Mouse (Mus musculus) lung, postnatal 0 days (tissue): ENCODE measurements around the gene Pop5. TPM values are rescaled to one million over a fixed set of nuclear protein-coding genes. Genes with fewer than 3 reads are reported as not detected.

Source experiments
- ATAC-seq: fragments of 200-750 bp; cut with Nextera tagmentation; 2 replicates; pipeline ENCODE4 v1.8.0; 2017; ENCODE audit warnings: moderate library complexity
- DNase-seq: peaks from one replicate; pipeline ENCODE4 v3.0.0-alpha.2; 2016; ENCODE audit warnings: low spot score
- H3K27ac ChIP-seq: fragments of 300-500 bp; sonication (generic); 2 replicates; pipeline ENCODE4 v1.5.1; 2014; ENCODE audit warnings: antibody characterized with exemption, mild to moderate bottlenecking, low read length, mixed read lengths
- H3K27me3 ChIP-seq: fragments of 300-500 bp; sonication (generic); replicated peaks from 2 replicates; pipeline ENCODE4 v1.6.1; 2014; ENCODE audit warnings: low read length, mixed read lengths; ENCODE audit not compliant: insufficient read depth
- H3K36me3 ChIP-seq: fragments of 300-500 bp; sonication (generic); 2 replicates; pipeline ENCODE4 v1.6.1; 2014; ENCODE audit warnings: low read length, mixed read lengths; ENCODE audit not compliant: insufficient read depth
- H3K4me1 ChIP-seq: fragments of 300-500 bp; sonication (generic); 2 replicates; pipeline ENCODE4 v1.6.1; 2014; ENCODE audit warnings: antibody characterized with exemption, low read depth, low read length, mixed read lengths; ENCODE audit not compliant: insufficient read depth
- H3K4me2 ChIP-seq: fragments of 300-500 bp; sonication (generic); replicated peaks from 2 replicates; pipeline ENCODE4 v1.6.1; 2014; ENCODE audit warnings: low read depth, mild to moderate bottlenecking, low read length, moderate library complexity, mixed read lengths
- H3K4me3 ChIP-seq: fragments of 300-500 bp; sonication (generic); 2 replicates; pipeline ENCODE4 v1.5.1; 2014; ENCODE audit warnings: low read depth, low read length
- H3K9ac ChIP-seq: fragments of 300-500 bp; sonication (generic); replicated peaks from 2 replicates; pipeline ENCODE4 v1.6.1; 2014; ENCODE audit warnings: low read depth, mild to moderate bottlenecking
- H3K9me3 ChIP-seq: fragments of 300-500 bp; sonication (generic); 2 replicates; pipeline ENCODE4 v1.6.1; 2016; ENCODE audit warnings: low read length, mixed read lengths
- CTCF ChIP-seq: IDR thresholded peaks from 2 replicates; pipeline ENCODE4 v1.5.1; 2016; ENCODE audit warnings: antibody characterized with exemption, mild to moderate bottlenecking
- EP300 ChIP-seq: IDR thresholded peaks from 2 replicates; pipeline ENCODE4 v1.6.1; 2016; ENCODE audit warnings: antibody characterized with exemption, mild to moderate bottlenecking, control low read depth
- WGBS: fragments of 180-500 bp; shearing (Covaris S2); extraction: QIAGEN DNeasy Blood & Tissue Kit; methylation state at CpG from one replicate; pipeline ENCODE4 v1.1.7; 2014; 5-methylcytosine and 5-hydroxymethylcytosine counted together
- polyA plus RNA-seq: library from polyadenylated mRNA; unstranded; fragments of >200 nt; fragmentation: Nextera tagmentation; extraction: Ambion mirVana; gene quantifications from 2 replicates; pipeline ENCODE4 v1.2.1, GENCODE M21; 2015

Gene Pop5
- polyA plus RNA-seq, 1 experiment from 2014 or later = 78.8 TPM

DNA sequence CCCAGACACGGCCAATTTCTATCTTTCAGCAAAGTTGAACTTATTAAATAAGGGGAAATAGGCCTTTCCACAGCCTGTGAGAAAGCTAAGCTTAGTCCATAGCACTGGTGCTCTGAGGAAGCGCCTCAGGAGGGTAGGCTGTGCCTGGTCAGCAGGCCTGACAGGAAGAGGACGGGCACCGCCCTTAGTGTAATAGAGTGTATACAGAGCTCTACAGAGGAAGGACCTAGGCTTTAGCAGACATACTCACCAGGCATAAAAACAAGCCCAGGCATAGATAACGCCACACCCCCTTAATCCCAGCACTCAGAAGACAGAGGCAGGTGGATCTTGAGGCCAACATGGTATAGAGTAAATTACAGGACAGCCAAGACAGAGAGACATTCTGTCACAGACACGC is 24.7 kb downstream of the Pop5 start:
- DNase-seq = no peak
- Histone ChIP-seq H3K9ac (no peak overlapping the region), H3K4me1 (no peaks in the 10 kb centered on the region), H3K4me2 (no peak overlapping the region), H3K27me3 (no peaks in the 10 kb centered on the region), H3K9me3 (no peaks in the 10 kb centered on the region), H3K4me3 (no peak overlapping the region), H3K36me3 (peaks cover 34% of the 10 kb centered on the region), H3K27ac (no peak overlapping the region)
- 69% methylated on average over 6 of the region's 6 CpGs for WGBS
- ATAC-seq = peak; percentile 62; the same call in 1 of the 2 replicates
- TF ChIP-seq CTCF (no peak), EP300 (no peak)

DNA sequence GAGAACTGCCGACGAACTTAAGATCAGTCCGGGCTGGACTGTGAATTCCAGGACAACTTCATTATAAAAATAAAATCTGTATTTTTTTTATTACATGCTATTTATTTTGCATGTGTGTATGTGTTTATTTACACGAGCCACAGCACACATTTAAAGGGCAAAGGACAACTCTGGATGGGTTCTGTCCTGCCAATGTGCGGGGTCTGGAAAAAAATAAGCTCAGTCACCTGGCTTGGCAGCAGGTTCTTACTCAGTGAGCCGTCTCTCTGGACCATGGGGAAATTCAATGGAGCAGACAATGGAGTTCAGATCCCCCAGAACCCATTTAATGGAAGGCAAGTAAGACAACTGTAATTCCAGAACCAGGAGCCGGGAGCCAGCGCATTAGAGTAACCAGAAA is 25.5 kb downstream of the Pop5 start:
- Histone ChIP-seq H3K4me3 (no peak overlapping the region), H3K9me3 (no peaks in the 10 kb centered on the region), H3K27ac (no peak overlapping the region), H3K27me3 (no peaks in the 10 kb centered on the region), H3K9ac (no peak overlapping the region), H3K4me2 (no peak overlapping the region), H3K4me1 (no peaks in the 10 kb centered on the region; the same call in 1 of the 2 replicates), H3K36me3 (peaks cover 26% of the 10 kb centered on the region)
- no peak for DNase-seq
- TF ChIP-seq CTCF (no peak), EP300 (no peak)
- WGBS = 86% methylated on average over 8 of the region's 8 CpGs
- no peak for ATAC-seq

DNA sequence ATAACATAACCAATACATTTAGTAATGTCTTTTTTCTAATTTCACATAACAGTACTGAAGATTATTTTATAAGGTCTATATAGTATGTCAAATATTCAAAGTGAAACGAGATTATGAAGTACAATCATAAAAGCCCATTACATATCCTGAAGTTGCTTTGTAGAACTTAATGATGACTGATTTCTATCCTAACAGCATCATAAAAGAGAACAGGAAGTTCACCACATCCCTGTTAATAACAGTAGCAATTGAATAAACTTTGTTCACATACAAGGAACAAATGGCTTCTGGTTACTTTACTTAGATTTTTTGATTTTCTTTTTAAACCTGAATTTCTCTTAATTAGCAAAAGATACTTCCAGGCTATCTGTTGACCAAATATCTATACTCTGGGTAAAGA is 26.2 kb downstream of the Pop5 start:
- TF ChIP-seq CTCF (no peak), EP300 (no peak)
- WGBS = 63% methylated on average over 1 of the region's 1 CpGs

DNA sequence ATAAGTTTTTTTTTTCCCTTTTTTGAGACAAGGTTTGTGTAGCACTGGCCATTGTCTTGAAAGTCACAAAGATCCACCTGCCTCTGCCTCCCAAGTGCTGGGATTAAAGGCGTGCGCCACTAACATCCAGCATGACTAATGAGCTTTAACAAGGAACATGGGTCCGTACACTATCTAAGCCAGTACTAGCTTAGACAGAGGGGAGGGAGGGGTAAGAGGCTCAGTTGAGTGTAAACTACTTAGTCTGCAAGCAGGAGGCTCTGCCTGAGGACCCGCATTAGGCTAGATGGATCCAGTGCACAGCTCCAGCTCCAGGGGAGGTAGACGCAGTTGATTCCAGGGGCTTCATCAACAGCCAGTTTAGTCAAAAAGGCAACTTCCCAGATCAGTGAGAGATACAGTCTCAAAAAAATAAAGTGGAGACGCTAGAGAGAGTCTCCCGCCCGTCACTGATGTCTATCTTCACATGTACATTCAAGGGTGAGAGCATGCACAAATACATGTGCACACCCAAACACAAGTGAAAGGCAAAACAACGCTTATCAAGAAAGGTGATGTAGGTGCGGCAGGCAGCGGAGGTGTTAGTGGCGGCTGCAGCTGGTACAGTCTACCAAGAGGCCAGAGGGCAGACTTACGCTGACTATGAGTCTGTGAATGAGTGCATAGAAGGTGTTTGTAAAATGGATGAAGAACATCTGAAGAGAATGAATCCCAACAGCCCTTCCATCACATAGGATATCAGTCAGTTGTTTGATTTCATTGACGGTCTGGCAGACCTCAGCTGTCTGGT is 27.1 kb downstream of the Pop5 start:
- no peak overlapping the region for H3K9ac ChIP-seq
- H3K9me3 ChIP-seq = no peaks in the 10 kb centered on the region
- no peak overlapping the region for H3K4me3 ChIP-seq
- no peak for TF ChIP-seq CTCF
- TF ChIP-seq EP300 = no peak
- peaks cover 14% of the 10 kb centered on the region; the same call in 1 of the 2 replicates for H3K36me3 ChIP-seq
- ATAC-seq = no peak
- 85% methylated on average over 14 of the region's 14 CpGs for WGBS
- no peak for DNase-seq
- H3K4me1 ChIP-seq = no peaks in the 10 kb centered on the region; the same call in 1 of the 2 replicates
- no peak overlapping the region for H3K27ac ChIP-seq
- no peak overlapping the region for H3K4me2 ChIP-seq
- H3K27me3 ChIP-seq = no peaks in the 10 kb centered on the region

More for the DNA sequence above, 26.2 kb downstream of the Pop5 start:
- DNase-seq = no peak
- no peak overlapping the region for H3K9ac ChIP-seq
- H3K9me3 ChIP-seq = no peaks in the 10 kb centered on the region
- H3K4me2 ChIP-seq = no peak overlapping the region
- no peaks in the 10 kb centered on the region for H3K27me3 ChIP-seq
- no peak overlapping the region for H3K4me3 ChIP-seq
- no peak overlapping the region for H3K27ac ChIP-seq
- no peaks in the 10 kb centered on the region; the same call in 1 of the 2 replicates for H3K4me1 ChIP-seq
- peaks cover 18% of the 10 kb centered on the region for H3K36me3 ChIP-seq
- no peak for ATAC-seq

DNA sequence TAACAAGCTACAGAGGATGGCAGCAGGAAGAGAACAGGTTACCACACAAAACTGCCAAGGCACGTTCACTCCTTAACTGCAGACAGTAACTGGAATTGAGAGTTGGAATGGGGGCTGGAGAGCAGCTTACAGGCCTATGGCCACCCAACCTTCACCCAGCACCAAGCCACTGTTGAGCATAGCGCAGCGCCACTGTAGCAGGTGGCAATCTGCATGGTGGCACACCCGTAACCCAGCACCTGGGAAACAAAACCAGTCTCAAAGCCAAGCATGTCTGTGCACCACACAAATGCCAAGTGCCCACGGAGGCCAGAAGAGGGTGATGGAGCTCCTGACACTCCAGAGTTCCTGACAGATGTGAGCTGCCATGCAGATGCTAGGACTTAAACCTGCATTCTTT is 30.7 kb downstream of the Pop5 start:
- DNase-seq (no peak), ATAC-seq (peak; percentile 34; the same call in 1 of the 2 replicates)
- WGBS = 73% methylated on average over 5 of the region's 5 CpGs
- no peaks in the 10 kb centered on the region for H3K27me3 ChIP-seq
- no peak overlapping the region for H3K4me2 ChIP-seq
- H3K9ac ChIP-seq = no peak overlapping the region
- no peak overlapping the region for H3K27ac ChIP-seq
- TF ChIP-seq EP300 = no peak
- no peak for TF ChIP-seq CTCF
- H3K4me1 ChIP-seq = peaks cover 13% of the 10 kb centered on the region; the same call in 1 of the 2 replicates
- H3K36me3 ChIP-seq = no peaks in the 10 kb centered on the region
- no peaks in the 10 kb centered on the region for H3K9me3 ChIP-seq
- H3K4me3 ChIP-seq = no peak overlapping the region

DNA sequence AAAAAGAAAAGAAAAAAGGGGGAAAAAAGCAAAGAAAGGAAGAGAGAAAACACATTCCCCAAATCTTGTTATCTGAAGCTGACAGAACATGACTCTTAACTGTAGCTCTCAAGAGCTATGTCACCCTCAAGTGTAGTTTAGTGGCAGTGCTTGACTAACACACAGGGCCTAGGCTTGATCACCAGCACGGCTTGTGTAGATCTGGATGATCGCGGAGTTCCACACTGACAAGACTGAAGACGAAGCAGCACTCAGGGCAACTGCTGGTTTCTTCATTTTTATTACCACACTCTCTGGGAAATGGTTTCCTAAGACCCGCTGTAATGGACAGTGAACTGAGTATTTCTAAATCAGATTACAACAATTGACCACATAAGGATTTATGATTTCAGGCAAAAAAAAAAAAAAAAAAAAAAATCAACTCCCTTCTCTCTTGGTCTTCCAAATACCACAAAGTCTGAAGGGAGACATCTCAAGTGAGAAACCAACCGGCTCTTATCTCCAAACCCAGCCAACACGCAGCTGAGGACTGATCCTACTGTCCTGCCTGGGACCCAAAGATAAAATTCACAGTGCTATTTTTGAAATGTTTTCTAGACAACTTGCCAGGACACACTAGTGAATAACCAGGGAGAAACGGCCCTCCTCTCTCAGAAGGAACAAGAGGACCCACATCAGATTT is 31.3 kb downstream of the Pop5 start:
- ATAC-seq = peak; percentile 40
- H3K27ac ChIP-seq = no peak overlapping the region
- no peaks in the 10 kb centered on the region for H3K9me3 ChIP-seq
- TF ChIP-seq CTCF (no peak), EP300 (no peak)
- peak; percentile 79 for DNase-seq
- 42% methylated on average over 8 of the region's 8 CpGs for WGBS
- H3K36me3 ChIP-seq = no peaks in the 10 kb centered on the region
- H3K9ac ChIP-seq = no peak overlapping the region
- peaks cover 13% of the 10 kb centered on the region; the same call in 1 of the 2 replicates for H3K4me1 ChIP-seq
- no peak overlapping the region for H3K4me2 ChIP-seq
- no peaks in the 10 kb centered on the region for H3K27me3 ChIP-seq
- no peak overlapping the region for H3K4me3 ChIP-seq
